Mouse (Mus musculus): ENCODE measurements around the gene Tmsb10.

Gene Tmsb10

GRCm38 (mm10) chr6:72958662-72959071 is at the start of gene Tmsb10:
Gene Tmsb10 (minus strand): TSS chr6:72958748.
- no peak for DNase-seq

GRCm38 (mm10) chr6:73003601-73004000 is 45.1 kb upstream of the Tmsb10 start:
- no peak for DNase-seq

GRCm38 (mm10) chr6:73002391-73002790 is 43.8 kb upstream of the Tmsb10 start:
- DNase-seq: no peak

- DNase-seq: no peak
These were observed 40.3 kb upstream of the Tmsb10 start for GRCm38 (mm10) chr6:72998809-72999208.

GRCm38 (mm10) chr6:72993688-72994082 is 35.1 kb upstream of the Tmsb10 start:
- DNase-seq: no peak

- no peak for DNase-seq
These were observed 34.6 kb upstream of the Tmsb10 start for GRCm38 (mm10) chr6:72993054-72993687.

GRCm38 (mm10) chr6:72990206-72990605 is 31.7 kb upstream of the Tmsb10 start:
- DNase-seq: no peak

- DNase-seq: peak; percentile 59
These were observed 30.6 kb upstream of the Tmsb10 start for GRCm38 (mm10) chr6:72989028-72989736.

- DNase-seq: no peak
These were observed 24.0 kb upstream of the Tmsb10 start for GRCm38 (mm10) chr6:72982506-72982905.

- DNase-seq: no peak
These were observed 23.3 kb upstream of the Tmsb10 start for GRCm38 (mm10) chr6:72981851-72982250.

GRCm38 (mm10) chr6:72981124-72981651 is 22.6 kb upstream of the Tmsb10 start:
- DNase-seq: peak; percentile 61

GRCm38 (mm10) chr6:72976866-72977265 is 18.3 kb upstream of the Tmsb10 start:
- DNase-seq: no peak

GRCm38 (mm10) chr6:72971074-72971473 is 12.5 kb upstream of the Tmsb10 start:
- DNase-seq: no peak

GRCm38 (mm10) chr6:72969787-72970186 is 11.2 kb upstream of the Tmsb10 start:
- peak; percentile 35 for DNase-seq

GRCm38 (mm10) chr6:72965199-72965598 is 6.7 kb upstream of the Tmsb10 start:
- DNase-seq: no peak

GRCm38 (mm10) chr6:72962281-72962741 is 3.8 kb upstream of the Tmsb10 start:
- DNase-seq: peak; percentile 33

GRCm38 (mm10) chr6:72961603-72962002 is 3.1 kb upstream of the Tmsb10 start:
- no peak for DNase-seq

- peak; percentile 39 for DNase-seq
These were observed 2.1 kb upstream of the Tmsb10 start for GRCm38 (mm10) chr6:72960675-72961074.

GRCm38 (mm10) chr6:72959175-72959574 is 627 bp upstream of the Tmsb10 start:
- DNase-seq: no peak

GRCm38 (mm10) chr6:72957676-72958641 is 589 bp downstream of the Tmsb10 start:
- peak; percentile 91 for DNase-seq

- DNase-seq: no peak
These were observed 1.5 kb downstream of the Tmsb10 start for GRCm38 (mm10) chr6:72957093-72957435.

- DNase-seq: peak; percentile 80
These were observed 2.1 kb downstream of the Tmsb10 start for GRCm38 (mm10) chr6:72956199-72957092.

Measured in embryo, embryonic 11 days (tissue).